11 mouse cellular contexts compared by ENCODE assay signal in genomic region chr12:76512731-76513130, GRCm38 (mm10). TPM values are rescaled to one million over a fixed set of nuclear protein-coding genes. Genes with fewer than 3 reads are reported as not detected.
A peak's percentile ranks its signal among the peaks of the same experiment; 100 is the strongest.
DNase-seq lines count a peak whose midpoint lies in the region; ATAC-seq and TF ChIP-seq lines count a peak whose summit lies in the region.
"Had no signal": no experiment of that assay in that cellular context is flagged by ENCODE, and none has a peak within 500 bp of the region (broad histone marks: within the 10 kb centered on the region; RNA-seq: fewer than 3 reads in every experiment).

No protein-coding gene starts in this region.

- no peak for TF ChIP-seq POLR2A in liver, adult 2 months (IDR thresholded peaks at IDR 0.05; ENCODE audit: extremely low read depth, insufficient read depth, low read length)

- no peaks in the 10 kb centered on the region for H3K36me3 ChIP-seq in liver, adult 2 months (ENCODE audit: control insufficient read depth, insufficient read depth, low read length)
- no peaks in the 10 kb centered on the region for H3K36me3 ChIP-seq in midbrain, embryonic 13.5 days
- H3K36me3 ChIP-seq: limb, embryonic 13.5 days; neural tube, embryonic 13.5 days had no signal

- H3K4me2 ChIP-seq in midbrain, embryonic 13.5 days (replicated peaks), result no peak overlapping the region
- H3K4me2 ChIP-seq: limb, embryonic 13.5 days; neural tube, embryonic 13.5 days had no signal

- no peak overlapping the region for H3K9ac ChIP-seq in liver, adult 2 months (ENCODE audit: low read depth, low read length)
- H3K9ac ChIP-seq in midbrain, embryonic 13.5 days (replicated peaks), result no peak overlapping the region
- H3K9ac ChIP-seq: limb, embryonic 13.5 days; neural tube, embryonic 13.5 days had no signal

- no peak for ATAC-seq in midbrain, embryonic 13.5 days
- ATAC-seq: forebrain, embryonic 14.5 days had no signal

- no peaks in the 10 kb centered on the region for H3K79me2 ChIP-seq in liver, adult 2 months (ENCODE audit: control insufficient read depth, insufficient read depth, low read length)

- WGBS in liver, adult 2 months, result 13% methylated on average over 1 of the region's 1 CpGs
- 65% methylated on average over 1 of the region's 1 CpGs for WGBS in midbrain, embryonic 13.5 days

- no peaks in the 10 kb centered on the region for H3K27me3 ChIP-seq in liver, adult 2 months (ENCODE audit: control insufficient read depth, insufficient read depth, low read length)
- no peaks in the 10 kb centered on the region for H3K27me3 ChIP-seq in midbrain, embryonic 13.5 days
- H3K27me3 ChIP-seq: limb, embryonic 13.5 days; neural tube, embryonic 13.5 days had no signal

- no peak overlapping the region for H3K27ac ChIP-seq in liver, adult 2 months (replicated peaks; ENCODE audit: insufficient read depth, low read depth, low read length)
- H3K27ac ChIP-seq in midbrain, embryonic 13.5 days, result no peak overlapping the region
- H3K27ac ChIP-seq: limb, embryonic 13.5 days; neural tube, embryonic 13.5 days had no signal

- H3K4me3 ChIP-seq in liver, adult 2 months (ENCODE audit: insufficient read depth, low read depth, low read length), result no peak overlapping the region
- H3K4me3 ChIP-seq in midbrain, embryonic 13.5 days (replicated peaks), result no peak overlapping the region
- H3K4me3 ChIP-seq: limb, embryonic 13.5 days; neural tube, embryonic 13.5 days had no signal

- H3K4me1 ChIP-seq in liver, adult 2 months (ENCODE audit: control insufficient read depth, insufficient read depth, low read length), result no peaks in the 10 kb centered on the region
- peaks cover 3% of the 10 kb centered on the region; the same call in 1 of the 2 replicates for H3K4me1 ChIP-seq in midbrain, embryonic 13.5 days (replicated peaks)

- no peak for TF ChIP-seq CTCF in liver, adult 2 months (IDR thresholded peaks at IDR 0.05; ENCODE audit: low read depth, low read length)

- peak; percentile 91 for DNase-seq in liver, adult 2 months (ENCODE audit: extremely low read depth, low read depth, low spot score)
- DNase-seq in liver, result no peak
- DNase-seq in cerebellum, adult 11 months, result peak; percentile 65
- DNase-seq in cerebellum, postnatal 25 days, result peak; percentile 64 to 74
- peak; percentile 71 for DNase-seq in kidney, postnatal 10 days
- DNase-seq in urinary bladder, adult 18-20 months (ENCODE audit: low spot score in 2 of 2), result no peak
- no peak for DNase-seq in right cerebral cortex, postnatal 10 days (ENCODE audit: low spot score in 2 of 2)

- no peaks in the 10 kb centered on the region for H3K9me3 ChIP-seq in midbrain, embryonic 13.5 days
- H3K9me3 ChIP-seq: limb, embryonic 13.5 days; neural tube, embryonic 13.5 days had no signal

RNA-seq across cellular contexts. Expression of gene Plekhg3, which starts 18.0 kb away (rescaled TPM):
- 16.5 and 27.0 TPM in 2 replicates for total RNA-seq in liver, adult 2 months (2014; rRNA removed)
- 12.5 and 17.1 TPM in 2 replicates for polyA plus RNA-seq in liver, adult 2 months (2012; rRNA removed)
- polyA plus RNA-seq in midbrain, embryonic 13.5 days (2015; fragmentation: Nextera tagmentation; extraction: Ambion mirVana), result 0.78 and 1.4 TPM in 2 replicates

Comparison
In these comparisons a context has a peak if more than half of its experiments do, and no peak if none do; other contexts are left out.
1. DNase-seq: peak in liver, adult 2 months (single experiment), cerebellum, adult 11 months (single experiment), cerebellum, postnatal 25 days (2 of 2) and kidney, postnatal 10 days (single experiment); none in liver (single experiment), urinary bladder, adult 18-20 months (0 of 2) and right cerebral cortex, postnatal 10 days (0 of 2).